ENCODE assay signal across 8 mouse cellular contexts in the genomic region with DNA sequence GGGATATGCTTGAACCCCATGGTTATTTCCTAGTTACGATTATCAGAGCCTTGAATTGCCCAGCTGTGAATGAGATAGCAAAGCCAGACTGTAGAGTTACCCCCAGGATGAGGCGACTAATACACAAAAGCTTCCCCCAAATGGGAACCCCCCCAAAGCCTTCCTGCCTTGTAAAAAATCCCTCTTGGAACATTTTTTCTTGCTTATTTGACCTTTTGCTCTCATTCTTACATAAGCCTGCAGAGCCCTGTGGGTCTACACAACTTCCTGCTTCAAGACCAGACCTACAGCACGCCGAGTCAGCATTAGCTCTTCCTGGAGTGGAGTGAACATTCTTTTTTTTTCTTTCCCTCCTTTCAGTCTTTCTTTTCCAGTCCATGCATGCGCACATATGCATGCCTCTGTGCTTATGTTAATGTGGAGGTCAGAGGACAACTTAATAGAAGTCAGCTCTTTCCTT.
A peak's percentile ranks its signal among the peaks of the same experiment; 100 is the strongest.
DNase-seq lines count a peak whose midpoint lies in the region; ATAC-seq and TF ChIP-seq lines count a peak whose summit lies in the region.

No protein-coding gene starts in this region.

- no peak for TF ChIP-seq CTCF in kidney, postnatal 0 days (IDR thresholded peaks at IDR 0.05; ENCODE audit: low read depth)

- no peaks in the 10 kb centered on the region for H3K4me1 ChIP-seq in kidney, postnatal 0 days (replicated peaks; ENCODE audit: insufficient read depth, low read length)
- peaks cover 8% of the 10 kb centered on the region; the same call in 1 of the 2 replicates for H3K4me1 ChIP-seq in hindbrain, embryonic 13.5 days (replicated peaks)

- H3K36me3 ChIP-seq in kidney, postnatal 0 days (ENCODE audit: insufficient read depth, low read length), result no peaks in the 10 kb centered on the region
- no peaks in the 10 kb centered on the region for H3K36me3 ChIP-seq in hindbrain, embryonic 13.5 days

- no peak overlapping the region for H3K4me2 ChIP-seq in kidney, postnatal 0 days (ENCODE audit: low read length)
- H3K4me2 ChIP-seq in hindbrain, embryonic 13.5 days, result no peak overlapping the region

- no peak overlapping the region for H3K9ac ChIP-seq in kidney, postnatal 0 days (ENCODE audit: low read depth, low read length)
- no peak overlapping the region for H3K9ac ChIP-seq in hindbrain, embryonic 13.5 days

- DNase-seq in adrenal gland, postnatal 10 days, result peak; percentile 35
- DNase-seq in adrenal gland, adult 8-10 months, result no peak
- DNase-seq in thymus, postnatal 4 days, result peak; percentile 38
- DNase-seq in thymus, postnatal 25 days, result no peak
- DNase-seq in kidney, postnatal 0 days (ENCODE audit: low spot score), result peak; percentile 78
- DNase-seq in naive thymus-derived CD4-positive, alpha-beta T cell, adult 2 months (ENCODE audit: low read depth), result peak; percentile 51
- no peak for DNase-seq in cerebellum, postnatal 10 days

- ATAC-seq in kidney, postnatal 0 days (replicated peaks; ENCODE audit: low FRiP score, low read depth), result peak; percentile 64; the same call in 1 of the 2 replicates
- ATAC-seq in hindbrain, embryonic 13.5 days (ENCODE audit: low FRiP score), result no peak

- no peak overlapping the region for H3K4me3 ChIP-seq in kidney, postnatal 0 days (replicated peaks; ENCODE audit: low read depth, low read length)
- H3K4me3 ChIP-seq in hindbrain, embryonic 13.5 days, result no peak overlapping the region

- no peaks in the 10 kb centered on the region for H3K27me3 ChIP-seq in kidney, postnatal 0 days (ENCODE audit: insufficient read depth, low read length)
- H3K27me3 ChIP-seq in hindbrain, embryonic 13.5 days, result no peaks in the 10 kb centered on the region

- WGBS in kidney, postnatal 0 days, result 47% methylated on average over 5 of the region's 5 CpGs
- 62% methylated on average over 5 of the region's 5 CpGs for WGBS in hindbrain, embryonic 13.5 days

- H3K9me3 ChIP-seq in kidney, postnatal 0 days (replicated peaks; ENCODE audit: low read length), result no peaks in the 10 kb centered on the region
- H3K9me3 ChIP-seq in hindbrain, embryonic 13.5 days, result no peaks in the 10 kb centered on the region

- H3K27ac ChIP-seq in kidney, postnatal 0 days, result peak overlapping the region; percentile 32
- no peak overlapping the region for H3K27ac ChIP-seq in hindbrain, embryonic 13.5 days

Comparison
In these comparisons a context has a peak if more than half of its experiments do, and no peak if none do; other contexts are left out.
1. DNase-seq: peak in adrenal gland, postnatal 10 days (single experiment), thymus, postnatal 4 days (single experiment), kidney, postnatal 0 days (single experiment) and naive thymus-derived CD4-positive, alpha-beta T cell, adult 2 months (single experiment); none in adrenal gland, adult 8-10 months (single experiment), thymus, postnatal 25 days (single experiment) and cerebellum, postnatal 10 days (0 of 2).